21 mouse cellular contexts compared by ENCODE assay signal in the genomic region with DNA sequence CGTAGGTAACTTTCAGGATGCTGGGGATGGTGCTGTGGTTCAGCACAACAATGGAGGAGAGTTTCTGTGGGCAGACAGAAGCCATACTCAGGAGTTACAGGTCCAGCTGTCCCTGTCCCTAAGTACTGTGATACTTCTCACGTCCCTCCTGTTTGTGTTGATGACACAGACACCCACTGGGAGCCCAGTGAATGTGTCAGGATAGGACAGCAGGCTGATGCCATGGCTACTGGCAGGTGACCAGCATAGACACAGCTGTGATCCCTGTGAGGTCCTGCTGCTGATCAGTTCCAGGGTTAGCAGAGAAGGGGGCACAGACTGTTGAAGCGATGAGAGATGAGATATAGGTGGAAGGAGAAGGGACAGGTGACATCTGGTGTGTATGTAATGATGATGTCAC. TPM values are rescaled to one million over a fixed set of nuclear protein-coding genes. Genes with fewer than 3 reads are reported as not detected.
"Had no signal": no experiment of that assay in that cellular context is flagged by ENCODE, and none has a peak within 500 bp of the region (broad histone marks: within the 10 kb centered on the region; RNA-seq: fewer than 3 reads in every experiment).

No protein-coding gene starts in this region.

- DNase-seq: cerebellum, adult 18-20 months; cerebellum, adult 2 months; cerebellum, adult 8-10 months; cerebellum, adult 9-10 months; cerebellum, adult 9-11 months; cerebellum, postnatal 14 days; cerebellum, postnatal 25 days; cerebellum, postnatal 36 days; embryo, embryonic 11 days; forebrain, postnatal 0 days; gastrocnemius, adult 2 months; gastrocnemius, postnatal 10 days; gastrocnemius, postnatal 14 days; gastrocnemius, postnatal 25 days; gastrocnemius, postnatal 36 days; heart, adult 18-20 months had no signal

RNA-seq across cellular contexts. Expression of a gene that starts 14.4 kb away (rescaled TPM):
- total RNA-seq: forebrain, postnatal 0 days; gastrocnemius, adult 18-20 months; gastrocnemius, adult 2 months; gastrocnemius, adult 8-10 months; gastrocnemius, postnatal 14 days; gastrocnemius, postnatal 25 days; gastrocnemius, postnatal 36 days; gastrocnemius, postnatal 4 days; heart, adult 18-20 months had no signal

RNA-seq across cellular contexts. Expression of a gene that starts 38.4 kb away (rescaled TPM):
- total RNA-seq: common myeloid progenitor, adult 5-6 weeks; gastrocnemius, adult 18-20 months; gastrocnemius, adult 2 months; gastrocnemius, adult 8-10 months; gastrocnemius, postnatal 4 days; granulocyte monocyte progenitor cell, adult 5-6 weeks had no signal
